Mouse (Mus musculus) erythroblast, embryonic 14.5 days (primary cell): ENCODE measurements around the gene Ush2a. TPM values are rescaled to one million over a fixed set of nuclear protein-coding genes. Genes with fewer than 3 reads are reported as not detected.

Source experiments
- H3K27me3 ChIP-seq: 2 replicates; pipeline ENCODE4 v1.6.1; 2012; ENCODE audit warnings: inconsistent platforms; ENCODE audit not compliant: control insufficient read depth
- H3K36me3 ChIP-seq: 2 replicates; pipeline ENCODE4 v1.6.1; 2012; ENCODE audit warnings: mild to moderate bottlenecking, inconsistent platforms; ENCODE audit not compliant: control insufficient read depth
- H3K4me1 ChIP-seq: 2 replicates; pipeline ENCODE4 v1.6.1; 2012; ENCODE audit warnings: inconsistent platforms; ENCODE audit not compliant: control insufficient read depth
- H3K4me3 ChIP-seq: replicated peaks from 2 replicates; pipeline ENCODE3; 2012; ENCODE audit warnings: moderate library complexity, mild to moderate bottlenecking, inconsistent platforms
- H3K9me3 ChIP-seq: 2 replicates; pipeline ENCODE4 v1.6.1; 2012; ENCODE audit warnings: low read length, inconsistent platforms, mixed read lengths; ENCODE audit not compliant: control insufficient read depth
- GATA1 ChIP-seq: IDR thresholded peaks from 2 replicates; pipeline ENCODE4 v1.6.1; 2012; ENCODE audit warnings: low read length, inconsistent platforms, mixed read lengths
- TAL1 ChIP-seq: IDR thresholded peaks from 3 replicates; pipeline ENCODE4 v1.6.1; 2012; ENCODE audit warnings: low read length, inconsistent platforms, mixed read lengths
- polyA plus RNA-seq: library from polyadenylated mRNA; stranded (reverse); fragments of >175 nt; gene quantifications from 2 replicates; pipeline ENCODE4 v1.2.3, GENCODE M21; 2012

Ush2a gene
- polyA plus RNA-seq = not detected in 2 replicates

GRCm38 (mm10) chr1:188261903-188262682 lies at the start of gene Ush2a:
Gene Ush2a, plus strand, starts transcription at chr1:188262023.
- peaks cover 6% of the 10 kb centered on the region; the same call in 1 of the 2 replicates for H3K9me3 ChIP-seq
- H3K36me3 ChIP-seq = no peaks in the 10 kb centered on the region
- H3K27me3 ChIP-seq = no peaks in the 10 kb centered on the region
- TF ChIP-seq TAL1 = no peak
- no peak for TF ChIP-seq GATA1
- H3K4me1 ChIP-seq = no peaks in the 10 kb centered on the region
- no peak within 1 kb of the TSS for H3K4me3 ChIP-seq

DNA sequence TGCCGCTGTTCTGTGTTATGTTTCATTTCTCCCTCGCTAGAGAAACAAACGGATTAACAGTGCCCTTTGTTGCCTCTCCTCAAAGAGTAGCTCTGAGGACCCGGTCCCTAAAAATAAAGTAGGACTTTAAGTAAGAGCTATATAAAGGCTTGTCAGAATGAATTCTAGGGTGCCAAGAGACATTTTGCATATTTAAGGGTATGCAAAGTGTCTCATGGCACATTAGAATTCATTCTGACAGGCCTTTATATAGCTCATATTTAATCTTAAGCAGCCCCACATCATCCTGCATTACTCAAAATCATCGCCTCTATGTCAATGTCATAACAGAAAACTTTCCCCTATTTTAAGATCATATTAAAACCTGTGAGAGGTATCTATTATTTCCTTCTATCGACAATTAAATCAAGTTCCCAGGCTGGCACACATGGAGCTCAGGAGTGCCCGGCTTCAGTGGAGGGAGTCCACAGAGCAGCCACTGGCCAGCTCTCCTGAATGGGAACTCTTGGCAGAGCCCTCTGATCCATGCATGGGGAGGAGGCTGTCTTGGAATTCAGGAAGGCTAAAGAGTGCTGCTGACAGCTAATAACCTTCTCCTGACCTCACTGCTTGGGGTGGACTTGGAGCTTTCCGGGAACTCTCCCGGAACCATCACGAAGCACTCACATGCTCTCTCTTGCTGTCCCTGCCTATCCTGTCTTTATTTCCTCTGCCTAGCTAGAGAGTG lies 46.8 kb upstream of the Ush2a start:
- Histone ChIP-seq H3K4me3 (no peak overlapping the region), H3K36me3 (no peaks in the 10 kb centered on the region), H3K4me1 (no peaks in the 10 kb centered on the region), H3K9me3 (no peaks in the 10 kb centered on the region), H3K27me3 (no peaks in the 10 kb centered on the region)
- TF ChIP-seq GATA1 (no peak), TAL1 (no peak)

DNA sequence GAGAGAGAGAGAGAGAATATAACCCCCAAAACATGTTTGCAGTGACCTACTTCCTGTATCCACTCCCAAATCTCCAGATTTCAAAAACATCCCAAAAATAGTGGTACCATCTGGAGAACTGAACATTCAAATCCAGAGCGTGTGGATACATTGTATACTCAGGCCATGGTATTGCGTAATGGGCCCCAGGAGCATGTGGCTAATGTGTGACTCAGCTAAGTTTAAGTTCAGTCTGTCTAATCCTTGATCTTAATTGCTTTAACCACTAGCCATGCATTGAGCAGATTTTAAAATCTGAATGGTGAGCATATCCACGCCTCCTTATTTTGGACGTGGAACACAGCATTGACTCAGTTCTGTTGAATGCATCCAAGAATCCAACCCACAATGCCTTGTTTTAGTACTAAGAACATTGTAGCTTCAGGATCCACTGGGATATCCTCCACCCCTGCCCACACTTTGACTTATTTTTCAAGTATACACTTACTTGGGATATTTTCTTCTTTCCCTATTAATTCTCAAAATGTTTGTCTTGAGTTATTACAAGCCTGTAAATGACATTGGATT lies 40.5 kb upstream of the Ush2a start:
- no peaks in the 10 kb centered on the region for H3K9me3 ChIP-seq
- H3K27me3 ChIP-seq = no peaks in the 10 kb centered on the region
- TF ChIP-seq TAL1 = no peak
- TF ChIP-seq GATA1 = no peak
- H3K4me3 ChIP-seq = no peak overlapping the region
- H3K4me1 ChIP-seq = no peaks in the 10 kb centered on the region
- no peaks in the 10 kb centered on the region for H3K36me3 ChIP-seq

DNA sequence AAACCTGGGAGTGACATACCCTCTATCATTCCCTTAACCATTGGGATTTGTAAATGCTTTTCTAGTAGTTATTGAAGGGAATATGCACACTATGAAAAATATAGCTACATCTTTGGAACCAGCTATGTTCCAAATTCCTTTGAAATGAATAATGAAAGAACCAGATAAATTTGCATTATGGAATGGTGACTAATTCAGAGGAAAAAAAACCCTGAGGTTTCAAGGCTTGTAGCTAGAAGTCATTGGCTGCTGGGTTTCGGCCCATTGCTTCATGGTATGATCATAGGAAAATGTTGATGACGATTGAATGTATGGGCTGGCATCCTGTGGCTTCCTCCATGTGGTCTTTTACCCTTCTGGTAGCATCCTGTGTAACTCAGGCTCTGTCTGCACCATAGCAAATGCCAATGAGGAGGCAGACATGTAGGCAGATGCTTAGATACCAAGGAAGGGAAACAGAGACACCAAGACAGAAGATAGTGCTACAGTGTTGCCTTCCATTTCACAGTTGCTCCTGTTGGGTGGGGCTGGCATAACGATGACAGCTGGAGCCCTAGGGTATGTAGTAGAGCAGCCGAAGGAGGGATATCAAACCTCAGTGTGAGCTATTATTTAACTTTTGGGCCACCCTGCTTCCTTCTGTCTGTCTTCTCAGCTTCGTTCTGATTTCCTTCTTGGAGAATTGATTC lies 28.6 kb upstream of the Ush2a start:
- Histone ChIP-seq H3K36me3 (no peaks in the 10 kb centered on the region), H3K27me3 (no peaks in the 10 kb centered on the region), H3K9me3 (no peaks in the 10 kb centered on the region), H3K4me3 (no peak overlapping the region), H3K4me1 (no peaks in the 10 kb centered on the region)
- TF ChIP-seq GATA1 = no peak
- TF ChIP-seq TAL1 = no peak

GRCm38 (mm10) chr1:188238636-188239035 lies 23.2 kb upstream of the Ush2a start:
- TF ChIP-seq TAL1 (no peak), GATA1 (no peak)
- no peak overlapping the region for H3K4me3 ChIP-seq
- no peaks in the 10 kb centered on the region for H3K27me3 ChIP-seq
- H3K9me3 ChIP-seq = no peaks in the 10 kb centered on the region
- no peaks in the 10 kb centered on the region for H3K36me3 ChIP-seq
- H3K4me1 ChIP-seq = no peaks in the 10 kb centered on the region

DNA sequence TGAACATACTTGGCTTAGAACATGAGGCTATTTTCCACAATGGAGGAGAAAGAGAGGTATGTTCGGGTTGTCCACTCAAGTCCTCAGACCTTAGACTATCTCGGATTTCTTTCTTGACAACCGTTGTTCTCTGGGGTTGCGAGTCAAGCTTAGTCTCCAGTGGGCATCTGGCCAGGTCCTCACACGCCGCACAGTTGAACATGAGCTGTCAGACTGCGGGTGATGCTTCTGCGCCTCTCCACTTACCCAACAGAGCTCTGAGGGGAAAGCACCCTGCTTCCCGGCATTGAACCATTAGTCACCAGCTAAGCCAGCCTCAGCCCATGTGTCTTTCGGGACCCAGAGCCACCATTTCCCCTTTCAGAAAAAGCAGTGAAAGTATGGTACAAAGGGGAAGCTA lies 20.1 kb upstream of the Ush2a start:
- H3K4me1 ChIP-seq = no peaks in the 10 kb centered on the region
- no peaks in the 10 kb centered on the region for H3K36me3 ChIP-seq
- H3K9me3 ChIP-seq = no peaks in the 10 kb centered on the region
- TF ChIP-seq GATA1 = no peak
- no peak for TF ChIP-seq TAL1
- H3K4me3 ChIP-seq = no peak overlapping the region
- H3K27me3 ChIP-seq = no peaks in the 10 kb centered on the region

GRCm38 (mm10) chr1:188257500-188257899 lies 4.3 kb upstream of the Ush2a start:
- no peaks in the 10 kb centered on the region for H3K36me3 ChIP-seq
- TF ChIP-seq GATA1 (no peak), TAL1 (no peak)
- peaks cover 7% of the 10 kb centered on the region; the same call in 1 of the 2 replicates for H3K9me3 ChIP-seq
- H3K27me3 ChIP-seq = no peaks in the 10 kb centered on the region
- H3K4me1 ChIP-seq = no peaks in the 10 kb centered on the region
- H3K4me3 ChIP-seq = no peak overlapping the region

DNA sequence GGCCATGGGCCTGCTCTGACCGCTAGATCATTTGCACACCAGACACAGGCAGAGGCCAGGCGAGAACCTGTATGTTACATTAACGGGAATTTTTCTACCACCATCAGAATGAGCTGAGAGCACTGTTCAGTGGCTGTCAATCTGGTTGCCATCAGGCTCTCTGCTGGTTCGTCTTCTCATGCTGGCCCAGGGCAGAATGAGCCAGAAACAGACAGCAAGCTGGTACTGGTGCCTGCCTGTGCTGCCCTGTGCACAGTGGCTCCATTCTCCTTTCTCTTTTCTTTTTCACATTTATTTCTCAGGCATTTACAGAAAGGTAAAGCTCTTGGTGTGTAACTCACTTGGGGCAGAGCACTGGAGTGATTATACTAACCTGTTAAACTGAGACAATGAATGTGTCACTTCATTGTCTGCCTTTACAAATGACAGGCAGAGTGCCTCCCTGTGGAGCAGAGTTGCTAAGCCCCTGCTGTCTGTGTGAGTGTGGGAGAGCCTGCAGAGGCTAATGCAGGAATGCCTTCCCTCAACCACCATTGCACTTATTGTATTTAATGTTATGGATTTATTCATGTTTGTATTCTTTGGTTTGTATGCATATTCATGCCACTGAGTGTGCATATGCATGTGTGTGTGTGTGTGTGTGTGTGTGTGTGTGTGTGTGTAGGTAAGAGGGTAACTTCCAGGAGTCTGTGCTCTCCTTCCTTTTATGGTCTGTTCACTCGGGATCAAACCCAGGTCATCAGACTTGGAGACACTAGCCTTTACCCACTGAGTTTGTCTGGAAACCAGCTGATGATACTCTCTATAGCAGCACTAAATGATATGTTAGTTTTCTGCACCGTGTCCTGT lies 1.3 kb upstream of the Ush2a start:
- Histone ChIP-seq H3K9me3 (peaks cover 7% of the 10 kb centered on the region; the same call in 1 of the 2 replicates), H3K4me1 (no peaks in the 10 kb centered on the region), H3K27me3 (no peaks in the 10 kb centered on the region), H3K4me3 (no peak overlapping the region), H3K36me3 (no peaks in the 10 kb centered on the region)
- no peak for TF ChIP-seq TAL1
